Mouse (Mus musculus): ENCODE data around the gene Cdh6.

Gene Cdh6

DNA sequence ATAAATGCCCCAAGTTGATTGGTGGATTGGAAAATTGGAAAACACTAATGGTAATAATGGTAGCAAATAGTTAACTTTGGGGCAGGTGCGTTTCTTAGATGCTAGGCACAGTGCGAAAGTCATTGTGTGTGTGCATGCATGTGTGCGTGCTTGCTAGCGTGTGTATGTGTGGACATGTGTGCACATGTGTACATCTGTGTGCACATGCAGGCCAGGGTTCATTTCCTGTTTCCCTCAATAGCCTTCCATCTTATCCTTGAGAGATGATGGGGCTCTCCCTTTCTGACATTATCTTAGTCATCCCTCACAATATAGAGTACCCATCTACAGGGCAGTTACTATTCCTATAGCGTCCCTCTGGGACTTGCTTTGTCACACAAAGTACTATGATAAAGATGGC is 17.7 kb downstream of the Cdh6 start:
- no peak for DNase-seq (ENCODE audit: low spot score)

DNA sequence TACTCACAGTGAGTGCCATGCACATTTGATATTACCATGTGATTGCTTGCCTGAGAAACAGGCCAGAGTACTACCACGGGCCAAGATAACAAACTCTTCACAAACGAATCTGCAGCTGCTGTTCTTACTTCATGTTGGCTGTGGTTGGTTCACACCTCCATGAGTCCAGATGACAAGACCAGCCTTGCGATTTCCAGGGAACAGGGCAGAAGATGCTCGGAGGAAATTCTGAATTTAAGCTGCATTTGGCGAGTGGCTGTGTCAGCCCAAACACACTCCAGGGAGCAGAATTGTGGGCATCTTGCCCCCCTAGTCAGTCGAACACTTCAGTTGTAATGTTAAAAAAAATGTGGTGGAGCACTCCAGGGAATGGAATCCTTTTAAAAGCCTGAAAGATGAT is 18.1 kb downstream of the Cdh6 start:
- DNase-seq (ENCODE audit: low spot score), result no peak

DNA sequence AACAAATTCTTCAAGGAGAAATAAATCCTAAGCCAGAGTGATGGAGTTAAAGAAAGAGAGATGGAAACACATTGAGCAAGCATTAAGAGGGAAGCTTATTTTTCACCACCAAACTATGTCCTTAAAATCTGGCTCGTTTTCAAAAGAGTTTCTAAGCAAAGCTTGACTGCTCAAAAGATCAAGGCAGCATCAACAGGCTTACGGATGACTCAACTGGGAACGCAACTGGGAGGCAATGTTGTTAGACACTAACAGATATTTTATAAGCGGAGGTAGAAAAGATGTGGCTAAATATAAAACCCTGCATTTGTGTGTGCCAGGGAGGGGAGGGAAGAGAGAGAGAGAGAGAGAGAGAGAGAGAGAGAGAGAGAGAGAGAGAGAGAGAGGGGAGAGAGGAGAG is 31.5 kb downstream of the Cdh6 start:
- DNase-seq (ENCODE audit: low spot score), result no peak

DNA sequence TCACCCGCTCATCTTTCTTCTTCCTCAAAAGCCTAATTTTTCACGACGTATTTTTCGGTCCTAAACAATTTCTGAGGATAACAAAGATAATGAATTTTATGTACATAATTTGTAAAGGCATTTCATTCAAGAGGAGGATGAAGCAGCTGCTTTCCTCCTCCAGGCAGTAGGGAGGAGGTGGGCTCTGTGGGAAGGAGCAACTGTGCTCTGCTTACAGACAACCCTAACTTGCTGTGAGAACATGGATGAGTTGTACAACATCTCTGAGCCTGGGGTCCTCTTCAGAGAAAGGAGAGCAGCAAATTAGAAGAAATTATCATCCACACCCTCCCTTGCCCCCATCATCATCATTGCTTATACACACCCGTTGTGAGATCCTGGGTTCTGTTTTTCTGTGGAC is 33.8 kb downstream of the Cdh6 start:
- DNase-seq (ENCODE audit: low spot score), result no peak

DNA sequence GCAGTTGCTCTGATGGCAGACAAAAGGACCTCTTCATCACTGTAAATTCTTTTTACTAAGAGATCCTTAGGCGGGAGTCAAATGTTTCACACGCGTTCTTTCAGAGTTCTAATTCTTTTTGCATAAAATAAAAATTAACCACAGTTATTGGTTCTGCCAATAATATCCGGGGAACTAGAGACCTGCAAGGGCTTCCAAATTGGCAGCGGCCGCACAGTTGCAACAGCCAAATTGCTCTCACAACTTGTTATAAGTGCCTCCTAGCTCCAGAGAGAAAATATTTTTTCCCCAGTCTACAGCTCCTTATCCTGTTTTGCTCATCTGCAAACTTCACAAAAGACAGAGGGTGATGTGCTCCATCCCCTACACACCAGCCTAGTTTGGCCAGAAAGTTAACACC is 36.3 kb downstream of the Cdh6 start:
- DNase-seq (ENCODE audit: low spot score), result no peak

DNA sequence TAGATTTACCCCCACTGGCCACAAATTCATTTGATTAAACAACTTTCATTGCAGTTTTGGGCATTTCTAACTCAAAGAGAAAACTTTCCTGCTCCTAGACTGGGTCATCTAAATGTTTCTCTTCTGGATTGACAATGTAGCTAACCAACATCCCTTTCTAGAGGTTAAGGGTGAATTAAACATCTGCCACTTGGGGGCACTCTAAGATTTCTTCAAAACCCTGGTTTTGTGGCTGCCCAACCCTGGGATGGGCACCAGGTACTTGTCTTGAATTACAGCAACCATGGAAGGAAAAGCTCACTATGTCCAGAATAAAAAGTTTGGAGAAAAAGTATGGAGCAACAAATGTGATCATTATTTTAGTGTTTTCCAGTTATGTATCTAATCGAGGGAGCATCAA is 39.4 kb downstream of the Cdh6 start:
- no peak for DNase-seq (ENCODE audit: low spot score)

DNA sequence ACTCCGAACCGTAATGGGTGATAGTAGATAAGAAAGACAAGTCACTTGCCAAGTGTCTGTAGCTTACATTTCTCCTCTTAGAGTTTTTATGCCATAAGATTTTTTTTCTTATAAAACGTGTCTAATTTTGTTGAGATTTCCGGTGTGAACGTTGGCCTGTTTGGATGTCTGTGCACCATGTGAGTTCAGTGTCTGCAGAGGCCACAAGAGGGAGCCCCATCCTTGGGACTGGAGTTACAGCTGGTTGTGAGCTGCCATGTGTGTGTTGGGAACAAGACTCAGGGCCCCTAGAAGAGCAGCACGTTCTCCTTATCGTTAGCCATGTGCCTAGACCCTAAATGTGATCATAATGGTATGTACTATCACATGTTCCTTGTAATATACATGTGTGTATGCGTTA is 40.1 kb downstream of the Cdh6 start:
- no peak for DNase-seq (ENCODE audit: low spot score)

DNA sequence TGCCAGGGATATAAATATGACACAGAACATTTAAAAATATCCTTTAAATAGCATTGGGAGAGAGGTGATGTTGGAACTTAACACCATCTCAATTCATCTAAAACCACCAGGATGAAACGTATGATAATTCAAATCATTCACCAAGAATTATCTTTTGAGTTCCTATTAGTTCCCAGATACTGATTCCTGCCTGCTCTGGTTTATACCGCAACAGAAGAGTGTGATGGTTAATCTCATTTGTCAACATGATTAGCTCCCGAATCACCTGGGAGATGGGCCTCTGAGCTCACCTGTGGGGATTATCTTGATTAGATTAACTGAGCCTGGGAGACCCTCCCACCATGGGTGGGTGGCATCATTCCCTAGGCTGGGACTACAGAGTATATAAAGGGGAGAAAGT is 41.0 kb downstream of the Cdh6 start:
- DNase-seq (ENCODE audit: low spot score), result no peak

DNA sequence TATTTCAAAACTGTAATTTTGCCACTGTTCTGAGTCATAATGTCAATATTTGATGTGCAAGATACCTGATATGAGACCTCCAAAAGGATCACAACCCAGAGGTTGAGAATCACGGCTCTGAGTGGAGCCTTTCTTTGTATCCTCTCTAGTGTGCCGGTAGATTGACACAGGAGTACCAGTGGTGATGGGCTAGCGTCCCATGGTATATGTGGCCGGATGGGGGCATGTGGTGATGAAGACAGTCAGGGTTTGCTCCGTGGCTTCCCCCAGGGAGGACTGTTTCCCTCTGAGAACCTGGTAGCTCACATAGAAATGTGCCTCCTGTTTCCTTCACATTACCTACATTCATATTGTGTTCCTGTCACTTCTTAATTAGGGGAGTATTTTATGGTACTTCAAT is 43.2 kb downstream of the Cdh6 start:
- no peak for DNase-seq (ENCODE audit: low spot score)

DNA sequence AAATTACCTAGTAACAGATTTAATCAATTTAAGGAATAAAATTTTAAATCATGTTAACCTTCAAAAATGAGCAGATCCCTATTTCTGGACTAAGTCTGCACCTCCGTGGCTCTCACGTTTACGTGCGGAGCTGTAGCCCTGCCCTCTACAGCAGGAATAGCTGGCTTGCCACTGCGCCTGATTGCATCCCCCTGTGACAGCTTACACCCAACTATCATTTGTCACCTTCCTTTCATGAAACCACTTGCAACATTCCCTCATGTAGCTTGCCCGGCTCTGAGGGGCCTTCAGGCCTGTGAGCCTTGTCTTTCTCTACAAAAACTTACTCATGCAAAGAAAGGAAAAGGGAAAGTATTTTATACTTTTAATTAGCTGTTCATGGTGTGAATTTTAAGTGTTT is 73.1 kb downstream of the Cdh6 start:
- DNase-seq (ENCODE audit: low spot score), result no peak

DNA sequence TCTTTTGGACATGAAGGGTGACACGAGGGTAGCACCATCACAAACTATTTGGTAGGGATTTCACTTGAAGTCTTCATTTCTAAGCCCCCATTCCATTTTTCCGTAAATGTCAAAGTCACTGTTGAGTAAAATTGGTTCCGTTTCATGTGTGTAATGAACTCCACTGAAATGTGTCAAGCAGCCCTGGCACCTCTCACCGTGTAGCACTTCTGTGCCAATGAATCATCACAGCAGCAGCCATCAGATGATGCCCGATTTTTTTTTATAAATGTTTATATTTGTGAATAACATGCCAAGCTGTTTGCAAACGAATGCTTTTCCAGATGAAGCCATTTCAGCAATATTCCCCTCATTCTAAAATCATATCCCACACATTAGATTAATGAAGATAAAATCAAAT is 75.6 kb downstream of the Cdh6 start:
- no peak for DNase-seq (ENCODE audit: low spot score)

DNA sequence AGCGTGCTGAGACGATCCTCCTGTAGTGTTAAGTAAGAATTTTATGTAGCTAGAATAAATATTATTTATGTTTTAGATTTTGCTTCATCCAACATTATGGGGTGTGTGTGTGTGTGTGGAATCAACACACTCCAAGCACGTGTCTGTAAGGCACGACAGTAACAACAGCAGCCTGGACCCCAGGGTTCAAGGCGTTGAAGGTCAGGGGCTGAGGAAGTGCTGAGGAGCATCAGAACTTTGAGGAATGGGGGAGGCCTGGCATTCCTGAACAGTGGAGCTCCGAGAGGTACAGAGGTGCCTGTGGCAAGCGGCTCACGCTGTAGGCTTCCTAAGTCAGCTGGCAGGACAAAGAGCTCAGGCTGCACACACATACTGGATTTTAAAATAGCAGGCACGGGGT is 78.1 kb downstream of the Cdh6 start:
- DNase-seq (ENCODE audit: low spot score), result no peak

DNA sequence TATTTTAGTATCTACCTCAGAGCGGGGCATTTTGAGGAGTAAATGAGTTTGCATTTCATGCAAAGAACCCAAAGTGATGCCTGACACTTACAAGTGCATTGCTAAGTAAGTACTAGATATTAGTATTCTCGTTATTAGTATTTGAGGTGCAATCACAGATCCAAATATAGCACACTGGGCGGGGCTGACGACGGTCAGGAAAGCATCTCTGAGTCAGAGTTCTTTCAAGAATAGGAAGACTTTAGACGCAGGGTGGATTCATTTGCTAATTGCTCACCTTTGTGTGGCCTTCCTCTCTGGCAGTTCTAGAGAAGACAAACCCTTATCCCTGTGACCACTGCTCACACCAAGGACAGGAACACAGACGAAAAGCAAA is 78.6 kb downstream of the Cdh6 start:
- DNase-seq (ENCODE audit: low spot score), result no peak

DNA sequence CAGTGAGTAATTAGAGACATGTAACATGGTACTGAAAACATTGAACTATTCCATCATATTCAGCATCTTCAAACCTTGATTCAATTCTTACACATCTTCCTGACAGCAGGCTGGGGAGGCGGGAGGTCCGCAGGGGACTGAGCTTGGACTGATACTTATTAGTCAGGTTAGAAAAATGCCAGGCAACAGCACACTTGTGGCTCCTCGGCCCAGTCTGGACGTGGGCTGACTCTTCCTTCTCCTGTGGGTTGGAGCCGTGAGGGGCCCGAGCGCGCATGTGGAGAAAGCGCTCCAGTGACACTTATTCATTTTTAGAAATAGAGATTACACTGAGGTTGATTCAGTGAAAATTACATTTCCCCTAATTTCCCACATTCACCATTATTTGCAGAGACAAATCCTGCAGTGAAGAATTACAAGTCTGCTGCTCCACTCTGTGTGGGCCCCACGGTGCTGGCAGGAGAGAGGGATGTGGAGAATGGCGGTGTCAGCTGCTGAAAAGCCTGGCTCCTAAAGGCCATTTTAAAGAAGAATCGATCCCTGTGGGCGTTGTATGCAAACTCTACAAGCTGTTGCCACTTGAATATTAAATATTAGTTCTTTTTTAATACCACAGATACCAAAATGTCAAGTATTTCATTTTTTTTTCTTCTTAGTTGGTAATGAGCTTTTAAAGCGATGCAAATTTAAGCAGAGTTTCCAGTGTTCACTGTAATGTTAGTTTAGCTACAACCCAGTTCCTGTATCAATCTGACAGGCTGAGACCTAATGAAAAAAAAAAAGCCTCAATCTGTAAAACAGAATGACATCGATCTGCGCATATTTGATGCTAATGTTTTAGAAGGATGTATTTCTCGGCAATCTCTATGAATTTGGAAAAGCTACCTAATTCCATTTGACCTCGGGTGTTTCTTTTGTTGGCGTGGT is 79.3 kb downstream of the Cdh6 start:
- no peak for DNase-seq (ENCODE audit: low spot score)

DNA sequence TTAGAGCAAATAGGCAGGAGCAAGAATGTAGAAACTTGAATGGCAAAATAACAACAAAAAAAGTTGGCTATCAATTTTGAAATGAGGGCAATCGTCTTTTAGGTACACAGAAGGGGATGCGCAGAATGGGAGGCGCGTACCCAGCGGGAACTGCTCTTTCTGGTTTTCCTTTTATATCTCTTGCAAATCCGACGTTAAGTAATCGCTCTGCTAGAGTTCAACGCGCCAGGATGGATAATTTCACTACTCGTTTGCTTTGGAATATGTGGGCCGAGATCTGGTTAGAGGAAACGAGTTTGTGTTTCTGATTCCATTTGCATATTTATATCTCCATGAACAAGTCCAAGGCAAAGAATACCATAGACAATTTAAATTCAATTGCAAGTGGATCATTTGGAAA is 81.4 kb downstream of the Cdh6 start:
- no peak for DNase-seq (ENCODE audit: low spot score)

DNA sequence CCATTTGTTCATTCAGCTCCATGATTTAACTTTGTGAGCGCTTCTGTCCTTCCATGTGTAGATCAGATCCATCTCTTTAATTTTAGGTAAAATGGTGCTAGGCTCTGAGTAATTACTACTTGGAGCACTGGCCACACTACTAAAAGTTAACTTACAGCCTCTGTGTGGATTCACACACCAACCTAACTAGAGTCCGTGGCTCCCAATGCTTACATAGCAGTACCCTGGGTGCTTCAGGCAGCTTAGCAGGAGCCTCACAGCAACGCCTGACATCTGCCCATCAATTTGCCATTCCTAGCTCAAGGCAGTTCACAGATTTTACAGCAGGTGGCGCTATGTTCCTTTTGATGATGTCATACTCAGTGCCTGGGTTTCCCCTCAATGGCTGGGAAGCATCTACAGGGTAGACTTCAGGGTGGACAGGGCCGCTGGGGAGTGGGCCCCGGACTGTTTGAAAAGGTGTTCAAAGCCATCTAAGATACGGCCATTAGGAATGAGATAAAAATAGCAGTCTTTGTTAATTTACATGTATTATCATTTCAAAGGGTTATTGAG is 84.9 kb downstream of the Cdh6 start:
- no peak for DNase-seq (ENCODE audit: low spot score)

DNA sequence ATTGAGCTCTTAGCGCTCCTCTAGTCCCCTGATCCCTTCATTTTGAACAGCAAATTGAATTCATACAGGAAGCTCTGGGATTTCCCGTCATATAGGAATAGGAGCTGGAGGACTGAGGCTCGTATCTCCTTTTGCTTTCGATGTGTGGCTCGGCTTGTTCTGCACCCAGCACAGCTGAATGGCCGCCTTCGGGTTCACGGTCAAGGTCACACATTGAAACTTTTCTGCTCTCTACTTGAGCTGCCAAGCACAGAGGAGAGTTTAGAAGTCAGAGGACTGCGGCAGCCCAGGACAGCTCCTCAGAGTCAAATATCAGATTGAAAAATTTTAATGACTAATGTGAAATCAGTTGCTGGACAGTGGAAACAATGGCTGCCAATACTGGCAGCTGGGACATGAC is 88.7 kb downstream of the Cdh6 start:
- DNase-seq (ENCODE audit: low spot score), result no peak

DNA sequence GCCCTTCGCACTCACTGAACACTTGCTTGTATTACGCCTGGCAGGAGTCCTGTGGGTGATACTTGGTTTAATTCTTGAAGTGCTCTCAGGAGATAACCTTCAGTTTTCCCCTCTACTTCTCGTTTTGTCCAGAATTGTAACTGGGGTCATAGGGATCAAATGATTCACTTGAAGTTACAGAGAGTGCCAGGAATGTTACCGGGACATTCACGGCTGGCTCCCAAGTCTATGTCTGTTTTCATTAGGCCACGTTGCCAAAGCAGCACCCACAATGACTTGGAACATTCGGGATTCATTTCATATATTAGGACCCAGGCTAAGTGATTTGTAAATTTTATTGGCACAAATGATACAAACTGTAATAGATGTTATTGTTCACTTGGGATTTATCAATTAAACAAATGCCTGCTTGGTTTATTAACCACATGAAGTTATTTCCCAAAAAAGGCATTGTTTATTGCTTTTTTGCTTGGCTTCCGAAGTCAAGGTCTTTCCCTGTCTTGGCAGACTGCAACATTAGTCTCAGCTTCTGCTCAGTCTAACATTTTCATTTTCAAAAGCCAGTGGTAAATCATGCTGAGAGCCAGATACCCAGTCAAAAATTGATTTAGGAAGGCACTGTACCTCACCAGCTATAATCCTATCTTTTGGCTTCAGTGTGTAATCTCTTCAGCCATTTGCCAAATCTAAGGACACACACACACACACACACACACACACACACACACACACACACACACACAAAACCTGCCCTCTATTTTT is 96.4 kb downstream of the Cdh6 start:
- no peak for DNase-seq (ENCODE audit: low spot score)

DNA sequence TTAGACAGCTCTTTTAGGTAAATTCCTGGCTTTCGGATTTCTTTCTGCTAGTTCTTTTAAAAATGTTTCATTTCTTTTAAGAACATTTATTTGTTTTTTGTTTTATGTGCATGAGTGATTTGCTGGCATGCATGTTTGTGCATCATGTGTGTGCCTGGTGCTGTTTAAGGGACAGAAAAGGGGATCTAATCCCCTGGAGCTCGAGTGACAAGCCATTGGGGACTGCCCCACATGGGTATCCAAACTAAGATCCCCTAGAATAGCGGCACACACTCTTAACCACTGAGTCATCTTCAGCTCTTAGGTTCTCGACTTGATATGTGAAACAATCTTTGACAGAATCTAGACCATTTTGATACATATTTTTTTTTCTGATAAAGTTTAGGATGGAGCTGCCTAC is 99.4 kb downstream of the Cdh6 start:
- no peak for DNase-seq (ENCODE audit: low spot score)

DNA sequence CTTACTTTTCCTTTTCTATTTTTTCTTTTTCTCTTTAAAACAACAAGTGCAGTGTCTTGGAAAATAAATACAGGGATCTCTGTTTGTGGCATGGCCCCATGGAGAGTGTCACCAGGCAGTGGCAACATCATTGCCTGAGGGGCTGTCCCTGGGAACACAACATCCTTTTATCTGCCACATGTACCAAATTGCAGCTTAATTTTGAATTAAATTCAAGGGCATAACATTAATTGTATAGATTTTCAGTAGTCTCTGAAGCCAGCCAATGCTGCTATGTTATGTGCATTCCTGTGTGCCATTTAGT is 105.3 kb downstream of the Cdh6 start:
- no peak for DNase-seq (ENCODE audit: low spot score)

DNA sequence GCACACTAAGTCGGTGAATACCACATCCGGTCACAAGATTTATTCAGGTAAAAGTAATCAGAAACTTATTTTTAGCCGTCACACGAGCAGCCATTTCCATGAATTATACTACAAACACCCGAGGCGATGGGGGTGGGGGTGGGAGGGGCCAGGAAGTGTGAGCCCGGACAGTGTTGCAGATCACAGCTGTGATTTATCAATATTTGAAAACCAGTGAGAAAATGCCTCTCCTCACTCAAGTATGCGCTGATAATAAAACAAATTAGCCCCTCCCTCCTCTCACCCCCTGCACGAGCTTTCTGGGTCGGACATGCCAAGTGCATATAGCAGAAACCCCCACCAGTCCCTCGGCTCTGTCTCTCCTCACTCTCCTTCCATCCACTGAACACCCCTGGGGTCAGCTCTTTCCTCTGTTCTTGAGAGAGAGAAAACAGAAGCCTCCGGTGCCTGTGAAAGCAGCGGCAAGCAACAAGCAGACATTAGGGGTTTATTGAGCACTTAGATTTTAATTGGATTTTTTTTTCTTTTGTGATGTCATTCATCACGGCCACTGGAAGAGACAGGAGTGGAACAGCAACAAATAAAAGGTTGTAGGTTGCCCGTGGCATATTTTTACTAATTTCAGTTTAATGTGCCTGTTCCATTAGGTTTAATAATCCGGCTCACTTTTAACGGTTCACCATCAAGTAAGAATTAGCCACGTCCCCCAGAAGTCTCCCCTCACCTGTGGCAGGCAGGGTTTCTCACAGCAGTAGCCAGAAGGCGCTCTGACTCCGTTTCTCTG is 105.9 kb downstream of the Cdh6 start:
- DNase-seq (ENCODE audit: low spot score), result no peak

DNA sequence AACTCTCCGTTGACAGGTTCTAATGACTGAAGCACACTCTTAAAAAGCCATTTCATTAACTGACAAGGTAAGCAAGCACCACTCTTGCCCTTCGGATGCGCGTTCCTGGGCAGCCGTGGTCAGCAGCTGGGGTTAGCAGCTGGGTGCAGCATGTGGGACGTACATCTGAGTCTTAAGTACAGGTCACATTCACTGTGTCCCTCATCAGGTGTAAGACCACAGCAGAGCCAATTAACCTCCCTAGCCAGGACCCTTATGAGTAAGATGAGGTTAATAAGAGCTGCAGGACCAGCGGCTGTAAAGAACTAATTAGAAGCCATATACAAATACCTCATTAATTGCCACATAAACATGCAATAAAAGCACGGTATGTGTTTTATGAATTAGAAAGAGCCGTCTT is 106.7 kb downstream of the Cdh6 start:
- no peak for DNase-seq (ENCODE audit: low spot score)

DNA sequence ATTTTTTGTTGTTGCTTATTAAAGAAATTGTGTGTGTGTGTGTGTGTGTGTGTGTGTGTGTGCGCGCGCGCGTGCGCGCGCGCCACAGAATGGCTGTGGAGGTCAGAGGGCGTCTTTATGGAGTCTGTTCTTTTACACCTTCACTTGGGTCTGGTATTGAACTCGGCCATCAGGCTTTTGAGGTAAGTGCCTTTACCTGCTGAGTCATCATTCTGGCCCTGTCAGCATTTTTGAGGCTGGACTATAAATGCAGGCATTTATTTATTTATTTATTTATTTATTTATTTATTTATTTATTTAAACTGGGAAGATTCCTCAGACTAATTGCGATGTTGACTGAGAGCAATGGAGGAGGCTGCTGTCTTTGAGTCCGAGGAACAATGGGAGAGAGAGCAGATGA is 109.8 kb downstream of the Cdh6 start:
- no peak for DNase-seq (ENCODE audit: low spot score)

Measured in spleen, adult 12 weeks (tissue).